Mouse (Mus musculus) spleen, adult 12 weeks (tissue): ENCODE data around the gene Sbno1.
A peak's percentile ranks its signal among the peaks of the same experiment; 100 is the strongest.

Source experiments
- DNase-seq: peaks from one replicate; pipeline ENCODE4 v3.0.0; 2022; ENCODE audit warnings: low spot score

The Sbno1 gene

DNA sequence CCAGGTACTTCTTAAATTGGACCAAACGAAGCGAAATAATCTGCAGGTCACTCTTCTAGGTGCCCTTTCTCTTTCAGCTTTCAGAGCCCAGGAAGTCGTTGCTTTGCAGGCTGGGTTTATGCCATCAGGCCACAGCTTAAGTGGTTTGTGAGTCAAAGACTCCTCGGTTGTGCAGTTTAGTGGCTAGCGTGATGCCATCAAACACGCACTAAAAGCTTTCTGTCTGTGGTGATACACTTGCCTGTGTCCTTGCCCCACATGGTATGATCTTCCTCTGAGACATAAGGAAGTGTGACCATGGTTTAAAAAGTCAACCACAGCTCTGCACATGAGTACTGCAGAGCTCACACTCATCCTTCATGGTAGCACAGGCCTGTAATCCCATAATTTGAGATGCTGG lies 95.7 kb downstream of the Sbno1 start:
- DNase-seq: no peak

DNA sequence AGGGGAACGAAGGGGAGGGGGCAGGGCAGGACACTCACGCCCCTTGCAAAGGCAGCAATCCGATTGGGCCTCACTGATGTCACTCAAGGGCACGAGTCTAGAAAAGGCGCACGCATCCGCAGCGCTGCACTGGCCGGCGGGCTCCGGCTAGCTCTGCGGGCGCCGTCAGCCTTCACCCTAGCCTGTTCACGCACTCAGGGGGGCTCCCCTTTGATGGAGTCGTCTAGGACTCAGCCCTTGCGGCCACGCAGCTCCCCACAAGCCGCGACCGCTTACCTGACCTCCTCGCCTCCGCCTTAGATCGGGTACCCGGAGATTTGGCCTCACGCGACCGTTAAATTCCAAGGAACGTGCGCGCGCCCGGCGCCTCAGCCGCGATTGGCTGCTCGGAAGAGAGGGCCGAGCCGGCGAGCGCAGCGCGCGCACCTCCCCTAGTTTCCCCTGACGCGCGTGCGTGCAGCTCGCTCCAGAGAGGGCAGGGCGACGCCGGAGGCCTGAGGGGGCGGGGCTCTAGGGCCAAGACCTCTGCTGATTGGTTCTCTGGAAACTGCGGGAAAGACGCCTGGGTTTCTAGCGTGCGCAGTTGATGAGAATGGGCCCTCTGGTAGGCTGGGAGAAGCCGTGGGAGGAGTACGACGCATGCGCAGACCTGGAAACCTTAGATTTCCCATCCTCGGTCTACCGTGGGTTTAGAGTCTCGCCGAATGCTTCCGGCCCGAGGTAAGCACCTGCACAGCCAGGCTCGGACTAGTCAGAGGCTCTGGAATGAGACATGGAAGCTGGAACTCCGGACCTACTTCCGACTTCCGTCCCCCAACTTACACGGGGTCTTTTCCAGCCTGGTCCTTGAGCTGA lies 98.1 kb downstream of the Sbno1 start, which contains the start of the genes Mphosph9 and 2810006K23Rik:
TSS of gene Mphosph9 (minus strand) at position 463 of the 855 bp plus-strand sequence.
TSS of gene 2810006K23Rik (plus strand) at position 580 of the 855 bp plus-strand sequence.
- peak; percentile 99 for DNase-seq

DNA sequence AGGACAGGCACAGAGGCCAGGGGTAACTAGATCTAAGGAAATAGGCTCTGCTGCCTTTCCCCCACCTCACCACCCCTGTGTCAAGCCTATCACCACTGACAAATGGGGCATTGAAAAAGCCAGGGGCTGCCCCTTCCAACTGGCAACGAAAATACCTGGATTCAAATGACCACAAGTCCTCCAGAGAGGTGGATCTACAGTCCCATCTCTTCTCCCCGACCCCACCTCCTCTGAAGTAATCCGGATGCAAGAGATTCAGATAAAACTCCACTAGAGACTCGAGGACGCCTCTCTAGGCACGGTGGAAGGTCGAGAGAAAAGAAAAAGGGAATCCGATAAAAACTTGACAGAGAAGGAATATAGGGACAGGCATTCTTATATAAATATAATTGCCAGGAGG lies 99.0 kb downstream of the Sbno1 start:
- no peak for DNase-seq
